Mouse (Mus musculus): ENCODE data around the gene Dennd4c.

GRCm38 (mm10) chr4:86699161-86699865, 49.0 kb upstream of the Dennd4c start:
- TF ChIP-seq CTCF (IDR thresholded peaks at IDR 0.05; ENCODE audit: borderline replicate concordance, control insufficient read depth, extremely low read depth, insufficient read depth, low read length, poor library complexity) (no peak), POLR2A (IDR thresholded peaks at IDR 0.05; ENCODE audit: control insufficient read depth, extremely low read depth, insufficient read depth, low read length, poor library complexity) (no peak)
